Mouse (Mus musculus) lung, postnatal 4 days (tissue): Measurements from ENCODE around the gene Gtf2f1.

Experiments
- DNase-seq, 2 experiments: peaks; one replicate each; pipeline ENCODE4 v3.0.0; 2021

Gene Gtf2f1

DNA sequence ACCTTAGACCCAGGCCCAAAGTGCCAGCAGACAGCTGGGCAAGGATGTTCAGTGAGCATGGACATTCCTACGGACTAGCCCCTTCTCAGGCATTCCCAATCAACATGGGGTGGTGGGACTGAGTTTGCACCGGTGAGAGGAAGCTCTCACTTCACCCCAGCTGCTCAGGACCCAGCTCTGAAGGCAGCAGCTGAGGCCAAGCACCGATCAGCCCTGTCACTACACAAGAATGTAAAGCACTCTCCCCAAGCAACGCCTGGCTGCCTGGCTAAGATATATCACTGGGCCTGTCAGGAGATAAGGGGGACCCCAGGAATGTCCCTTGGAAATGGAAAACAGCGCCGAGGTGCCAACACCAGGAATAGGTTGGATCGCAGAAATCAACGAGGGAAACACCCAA lies 9.9 kb downstream of the Gtf2f1 start:
- DNase-seq = no peak

DNA sequence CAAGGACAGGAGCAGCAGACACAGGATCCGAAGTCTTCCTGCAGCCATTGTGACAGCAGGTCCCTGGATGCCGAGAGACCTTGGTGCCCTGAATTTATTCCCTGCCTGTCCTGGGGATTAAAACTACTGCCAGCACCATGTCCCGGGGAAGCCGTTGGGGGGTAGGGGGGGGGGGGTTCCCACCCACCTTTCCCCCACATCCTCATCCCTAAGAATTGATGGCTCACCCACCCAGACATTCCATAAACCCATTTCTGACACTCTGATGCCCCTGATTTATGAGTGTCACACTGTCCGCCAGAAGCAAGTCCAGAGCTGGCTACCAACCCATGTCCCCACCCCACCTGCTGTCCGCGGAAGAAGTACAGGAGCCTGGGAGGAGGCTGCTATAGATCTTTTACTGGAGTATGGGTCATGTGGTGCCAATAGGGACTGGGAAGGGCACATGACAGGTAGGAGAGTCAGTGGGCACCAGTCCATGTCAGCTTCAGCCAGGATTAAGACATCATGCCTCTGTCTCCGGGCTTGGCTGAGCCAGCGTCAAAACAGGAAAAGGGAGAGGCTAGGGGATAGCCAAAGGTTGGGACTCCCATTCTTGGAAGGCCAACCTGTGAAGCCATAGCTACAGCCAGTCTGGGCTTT lies 11.0 kb downstream of the Gtf2f1 start, which contains the start of gene Pspn:
TSS of gene Pspn (minus strand) at position 51 of the 642 bp plus-strand sequence.
- DNase-seq = no peak

DNA sequence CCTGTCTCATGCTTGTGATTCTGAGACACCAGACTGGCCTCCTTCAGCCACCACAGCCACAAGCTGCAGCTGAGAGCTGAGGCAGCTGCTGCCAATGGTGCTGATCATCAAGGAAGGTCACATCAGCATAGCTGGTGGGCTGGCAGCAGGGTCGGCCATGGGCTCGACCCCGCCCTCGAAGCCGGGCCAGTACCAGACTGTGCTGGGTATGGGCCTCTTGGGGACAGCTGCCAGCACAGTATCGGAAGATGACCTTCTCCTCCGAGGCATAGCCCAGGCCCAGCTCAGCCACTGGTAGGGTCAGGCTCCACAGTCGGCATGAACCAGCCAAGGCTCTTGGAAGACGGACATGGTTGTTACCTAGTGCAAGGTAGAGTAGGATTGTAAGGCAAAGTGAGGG lies 11.7 kb downstream of the Gtf2f1 start:
- no peak for DNase-seq

DNA sequence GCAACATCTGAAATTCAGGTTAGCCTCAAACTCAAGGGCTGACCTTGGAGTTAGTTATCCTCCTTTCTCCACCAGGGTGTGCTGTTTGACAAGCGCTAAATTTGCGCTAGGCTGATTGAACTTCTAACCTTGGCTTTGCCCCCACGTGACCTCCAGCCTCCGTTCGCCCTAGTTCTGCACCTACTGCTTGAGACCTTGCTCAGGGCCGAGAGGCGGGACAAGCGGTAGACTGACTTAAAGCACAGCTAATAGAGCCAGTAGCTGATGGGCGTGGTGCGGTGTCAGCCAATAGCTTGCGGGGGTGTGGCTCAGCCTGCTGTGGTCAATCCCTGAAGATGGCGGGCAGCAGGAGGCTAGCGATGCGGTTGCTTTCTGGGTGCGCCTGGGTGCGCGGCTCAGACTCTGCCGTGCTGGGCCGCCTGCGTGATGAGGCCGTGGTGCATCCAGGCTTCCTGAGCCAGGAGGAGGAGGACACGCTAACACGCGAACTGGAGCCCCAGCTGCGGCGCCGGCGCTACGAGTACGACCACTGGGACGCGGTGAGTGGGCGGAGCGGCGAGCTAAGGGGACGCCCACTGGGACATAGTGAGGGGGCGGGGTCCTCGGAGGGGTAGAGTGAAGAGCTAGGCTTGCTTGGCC lies 13.9 kb downstream of the Gtf2f1 start, which contains the start of gene Alkbh7:
TSS of gene Alkbh7 (plus strand) at position 311 of the 639 bp plus-strand sequence.
- DNase-seq = peak; percentile 96 to 98

DNA sequence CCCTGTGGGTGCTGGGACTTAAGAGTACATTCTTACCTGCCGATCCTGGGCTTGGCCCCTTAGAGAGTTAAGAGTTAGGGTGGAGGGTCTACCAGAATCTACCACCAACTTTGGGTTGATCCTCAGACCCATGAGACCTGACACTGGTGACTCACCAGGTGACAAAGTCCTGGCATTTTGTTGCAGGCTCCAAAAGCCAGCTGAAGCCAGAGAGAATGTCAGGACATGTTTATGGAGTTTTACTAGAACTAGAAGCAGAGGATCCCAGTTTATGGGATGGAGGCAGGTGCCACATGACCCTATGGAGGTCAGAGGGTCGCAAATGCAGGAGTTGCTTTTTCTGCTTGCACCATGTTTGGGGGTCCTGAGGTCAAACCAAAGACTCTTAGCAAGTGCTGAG lies 14.6 kb downstream of the Gtf2f1 start:
- DNase-seq = no peak

DNA sequence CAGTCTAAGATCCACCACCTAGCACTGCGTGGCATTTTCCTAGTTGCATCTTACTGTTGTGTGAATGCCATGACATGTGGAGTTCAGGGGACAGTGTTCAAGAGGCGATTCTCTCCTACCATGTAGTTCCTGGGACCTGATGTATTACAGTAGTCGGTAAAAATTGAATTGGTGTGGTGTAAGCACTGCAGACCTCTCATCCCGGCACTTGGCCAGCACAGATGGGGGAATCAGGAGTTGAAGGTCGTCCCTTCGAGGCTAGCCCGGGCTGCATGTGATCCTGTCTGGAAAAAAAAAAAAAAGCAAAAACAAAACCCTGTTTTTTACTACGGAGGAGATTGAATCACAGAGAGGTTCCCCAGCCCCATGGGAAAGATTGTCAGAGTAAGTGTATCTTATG lies 16.0 kb downstream of the Gtf2f1 start:
- DNase-seq = no peak

DNA sequence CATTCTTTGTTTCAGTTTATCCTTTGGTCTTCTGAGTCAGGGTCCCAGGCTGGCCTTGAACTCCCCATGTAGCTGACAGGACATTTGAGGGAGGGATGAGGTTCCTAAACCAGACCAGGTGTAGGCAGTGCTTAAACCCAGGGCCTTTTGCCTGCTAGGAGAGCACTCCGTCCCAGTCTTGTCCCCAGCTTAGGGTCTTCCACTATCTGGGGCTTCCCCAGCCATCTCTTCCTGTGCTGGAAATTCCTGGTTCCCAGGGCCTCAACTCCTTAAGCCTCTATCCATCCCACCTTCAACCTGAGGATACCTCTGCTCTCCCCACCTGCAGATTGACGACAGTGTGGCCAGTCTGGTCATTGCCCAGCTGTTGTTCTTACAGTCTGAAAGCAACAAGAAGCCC lies 20.1 kb downstream of the Gtf2f1 start:
- DNase-seq = peak in 1 of 2 experiments; percentile 7

DNA sequence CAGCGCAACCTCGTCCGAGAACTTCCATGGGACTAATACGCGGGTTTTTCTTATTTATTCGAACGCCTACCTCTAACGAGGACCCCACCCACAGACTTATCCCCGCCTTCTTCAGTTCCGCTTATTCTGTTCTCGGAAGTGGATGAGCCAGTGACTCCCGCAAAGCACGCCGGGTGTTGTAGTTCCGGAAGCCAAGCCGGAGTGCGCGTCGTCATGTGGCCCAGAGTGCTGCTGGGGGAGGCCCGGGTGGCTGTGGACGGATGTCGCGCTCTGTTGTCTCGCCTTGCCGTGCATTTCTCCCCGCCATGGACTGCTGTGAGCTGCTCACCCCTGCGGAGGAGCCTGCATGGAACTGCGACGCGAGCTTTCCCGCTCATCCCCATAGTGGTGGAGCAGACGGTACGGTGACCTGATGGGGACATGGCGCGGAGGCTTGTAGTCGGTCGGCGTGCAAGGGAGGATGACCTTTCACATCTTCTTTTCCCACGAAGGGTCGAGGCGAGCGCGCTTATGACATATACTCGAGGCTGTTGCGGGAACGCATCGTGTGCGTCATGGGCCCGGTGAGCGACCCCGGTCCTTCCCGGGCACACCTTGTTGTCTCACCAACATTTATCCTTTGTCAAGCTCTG lies 20.9 kb downstream of the Gtf2f1 start, which contains the start of gene Clpp:
TSS of gene Clpp (plus strand) at position 191 of the 632 bp plus-strand sequence.
- peak; percentile 96 for DNase-seq

DNA sequence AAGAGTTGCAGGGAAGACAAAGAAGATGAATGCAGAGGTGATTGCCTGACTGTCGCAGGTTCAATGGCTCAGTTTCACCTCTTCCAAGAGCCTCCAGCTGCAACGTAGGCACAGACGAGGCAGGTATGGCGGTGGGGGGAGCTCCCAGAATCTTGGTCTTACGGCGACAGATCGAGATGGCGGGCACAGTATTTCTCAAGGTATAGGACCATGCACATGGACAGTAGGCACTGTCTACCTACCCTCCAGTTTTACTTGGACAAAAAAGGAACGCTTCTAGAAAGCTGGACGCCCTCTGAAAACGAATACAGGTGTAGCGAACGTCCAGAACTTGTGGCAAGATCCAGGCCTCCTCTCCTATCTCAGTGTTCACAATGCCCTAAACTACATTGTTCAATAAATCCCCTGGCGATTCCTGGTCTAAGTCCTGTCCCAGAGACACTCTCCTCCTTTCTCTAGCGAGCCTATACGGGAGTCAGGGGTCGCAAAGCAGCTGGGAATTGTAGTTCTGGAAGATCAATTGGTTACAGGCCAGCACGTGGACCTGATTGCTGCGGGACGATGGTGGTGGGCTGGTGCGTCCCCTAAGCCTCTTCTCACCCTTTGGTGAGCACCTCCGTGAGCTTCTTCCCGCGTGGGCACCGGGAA lies 21.5 kb downstream of the Gtf2f1 start:
- DNase-seq = peak; percentile 19 to 82

DNA sequence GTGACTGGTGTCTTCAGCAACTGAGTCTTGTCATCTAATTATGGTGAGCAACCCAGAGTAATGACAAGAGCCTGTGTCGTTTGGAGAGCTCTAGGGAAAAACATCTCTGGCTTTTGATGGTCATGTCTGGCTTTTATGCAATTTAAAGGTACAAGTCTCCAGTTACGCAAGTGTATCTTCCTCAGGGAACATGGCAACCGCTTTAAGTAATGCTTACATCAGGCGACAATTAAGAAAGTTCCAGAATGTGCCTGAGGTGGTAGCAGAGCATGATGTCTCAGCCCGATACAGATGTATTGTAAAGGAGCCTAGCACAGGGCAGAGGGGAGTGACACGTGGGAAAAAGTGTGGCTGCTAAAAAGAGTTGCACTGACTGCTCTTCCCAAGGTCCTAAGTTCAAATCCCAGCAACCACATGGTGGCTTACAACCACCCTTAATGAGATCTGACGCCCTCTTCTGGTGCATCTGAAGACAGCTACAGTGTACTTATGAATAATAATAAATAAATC lies 22.1 kb downstream of the Gtf2f1 start:
- peak in 1 of 2 experiments; percentile 9 for DNase-seq

DNA sequence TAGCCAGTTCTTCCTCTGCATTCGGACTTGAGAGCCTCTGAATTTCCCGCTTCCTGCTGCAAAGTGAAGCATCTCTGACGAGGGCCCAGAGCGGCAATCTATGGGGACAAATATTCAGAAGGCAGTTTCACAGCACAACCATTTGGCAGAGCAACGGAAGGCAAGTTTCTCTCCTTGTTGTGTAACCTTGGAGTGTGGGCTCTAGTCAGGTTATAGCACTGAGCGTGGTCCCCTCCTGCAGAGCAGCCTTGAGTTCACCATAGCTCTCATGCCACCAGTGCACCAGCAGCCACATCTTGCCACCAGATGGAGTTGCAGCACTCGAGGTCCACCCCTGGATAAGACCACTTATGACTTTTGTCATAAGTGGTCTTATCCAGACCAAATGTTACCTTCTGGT lies 22.6 kb downstream of the Gtf2f1 start:
- DNase-seq = peak in 1 of 2 experiments; percentile 18

DNA sequence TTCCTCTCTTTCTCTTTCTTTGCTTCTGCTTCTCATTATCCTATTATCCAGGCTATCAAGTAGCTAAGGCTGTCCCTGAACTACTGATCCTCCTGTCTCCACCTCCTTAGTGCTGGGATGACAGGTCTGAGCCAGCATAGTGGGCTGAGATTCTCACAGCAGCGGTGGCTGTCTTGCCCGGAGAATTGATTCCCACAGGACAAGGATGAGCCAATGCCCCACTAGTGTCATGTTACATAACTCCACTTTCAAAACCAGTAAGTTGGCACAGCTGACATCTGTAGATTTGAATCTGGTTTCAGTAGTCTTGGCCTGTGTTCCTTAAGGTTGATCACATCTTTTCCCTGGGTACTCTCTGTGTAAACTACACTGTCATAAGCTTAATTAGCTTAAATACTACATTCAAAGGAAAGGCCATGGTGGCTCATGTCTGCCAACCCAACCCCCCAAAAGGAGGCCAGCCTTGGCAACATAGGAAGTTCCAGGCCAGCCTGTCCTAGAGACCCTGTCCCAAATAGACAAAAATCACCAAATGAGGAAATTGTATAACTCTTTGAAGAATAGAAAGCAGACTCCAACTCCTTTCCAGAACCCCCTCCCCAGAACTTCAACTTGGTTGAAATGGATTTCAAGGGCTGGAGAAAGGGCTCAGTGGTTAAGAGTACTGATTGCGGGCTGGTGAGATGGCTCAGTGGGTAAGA lies 24.8 kb downstream of the Gtf2f1 start:
- DNase-seq = peak in 1 of 2 experiments; percentile 5

DNA sequence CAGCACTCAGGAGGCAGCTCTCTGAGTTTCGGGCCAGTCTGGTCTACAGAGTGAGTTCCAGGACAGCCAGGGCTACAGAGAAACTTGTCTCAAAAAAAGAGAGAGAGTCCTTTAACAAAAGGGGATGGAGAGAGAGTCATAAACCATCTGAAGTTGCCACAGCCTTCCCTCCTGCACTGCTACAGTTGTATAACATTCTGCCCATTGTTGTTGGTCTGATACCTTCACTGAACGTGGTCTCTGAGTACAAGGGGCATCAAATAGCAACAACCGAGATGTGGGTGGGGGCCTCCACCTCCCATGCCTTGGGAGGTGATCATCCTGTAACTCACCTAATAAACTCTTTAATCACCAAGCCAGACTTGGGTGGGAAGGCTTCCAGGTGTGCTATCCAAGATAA lies 25.4 kb downstream of the Gtf2f1 start:
- peak in 1 of 2 experiments; percentile 4 for DNase-seq

DNA sequence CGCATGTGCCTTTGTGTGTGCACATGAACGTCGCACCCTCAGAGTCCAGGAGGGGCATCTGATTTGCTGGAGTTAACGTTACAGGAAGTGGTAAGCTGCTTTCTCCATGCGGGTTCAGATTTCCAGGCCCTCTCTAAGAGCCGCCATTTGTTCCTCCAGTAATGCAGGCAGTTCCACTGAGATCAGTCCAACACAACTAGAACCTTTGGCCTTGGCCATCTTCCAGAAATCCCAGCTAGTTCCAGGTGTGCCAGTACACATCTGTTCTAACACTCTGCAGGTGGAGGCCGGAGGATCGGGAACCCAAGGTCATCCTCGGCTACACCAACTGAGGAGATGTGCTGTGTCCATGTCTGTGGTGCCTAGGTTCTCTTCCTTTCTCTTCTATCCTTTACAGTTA lies 26.2 kb downstream of the Gtf2f1 start:
- peak in 1 of 2 experiments; percentile 17 for DNase-seq

DNA sequence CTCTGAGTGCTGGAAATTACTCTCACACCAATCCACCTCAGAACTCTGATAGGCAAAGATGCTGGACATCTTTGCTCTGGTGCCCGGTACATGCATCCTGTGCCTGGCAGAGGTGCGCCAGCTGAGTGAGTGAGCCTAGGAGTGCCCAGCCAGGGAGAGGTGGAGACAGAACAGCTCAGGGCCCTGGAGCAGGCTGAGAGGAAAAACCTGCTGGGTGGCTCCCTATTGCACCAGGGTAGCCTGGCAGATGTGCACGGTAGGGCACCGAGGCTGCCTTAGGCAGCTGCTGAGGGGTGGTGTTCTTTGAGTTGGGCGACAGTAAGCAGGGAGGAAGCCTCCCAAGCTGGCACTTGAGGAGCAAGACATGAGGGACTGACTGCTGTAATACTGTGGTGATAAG lies 29.1 kb downstream of the Gtf2f1 start, which contains the start of gene Acer1:
TSS of gene Acer1 (minus strand) at position 114 of the 400 bp plus-strand sequence.
- DNase-seq = no peak

DNA sequence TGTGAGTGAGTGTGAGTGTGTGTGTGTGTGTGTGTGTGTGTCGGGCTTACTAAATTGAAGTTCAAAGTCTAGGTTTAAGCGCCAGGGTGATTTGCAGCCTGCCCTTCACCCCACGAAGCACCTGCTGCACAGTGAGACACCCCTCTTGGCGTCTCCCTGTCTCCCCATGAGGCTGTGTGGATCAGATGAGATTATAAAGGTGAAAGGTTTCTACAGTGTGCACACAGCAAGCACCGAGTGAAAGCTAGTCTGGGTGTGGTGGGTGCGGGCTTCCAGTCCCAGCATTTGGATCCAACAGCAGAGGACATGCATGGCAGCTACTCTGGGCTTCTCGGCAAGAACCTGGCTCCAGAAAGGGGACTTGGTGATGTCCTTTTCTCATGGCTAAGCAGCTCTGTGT lies 30.0 kb downstream of the Gtf2f1 start:
- no peak for DNase-seq

DNA sequence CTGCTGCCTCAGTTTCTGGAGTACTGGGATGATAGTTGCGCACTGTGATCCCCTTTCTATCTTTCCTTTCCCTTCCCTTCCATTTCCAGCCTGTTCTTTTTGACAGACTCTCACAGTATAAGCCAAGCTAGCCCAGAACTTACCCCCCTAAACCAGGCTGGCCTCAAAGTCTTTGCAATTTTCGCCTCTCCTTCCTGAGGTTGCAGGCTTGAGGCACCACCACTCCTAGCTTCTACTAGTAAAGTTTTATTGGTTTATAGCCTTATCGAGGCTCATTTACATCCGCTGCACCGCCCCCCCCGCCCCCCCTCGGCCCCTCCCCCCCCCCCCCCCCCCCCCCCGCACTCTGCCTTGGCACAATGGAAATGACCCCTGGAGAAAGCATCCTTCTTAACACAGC lies 31.6 kb downstream of the Gtf2f1 start:
- DNase-seq = no peak

DNA sequence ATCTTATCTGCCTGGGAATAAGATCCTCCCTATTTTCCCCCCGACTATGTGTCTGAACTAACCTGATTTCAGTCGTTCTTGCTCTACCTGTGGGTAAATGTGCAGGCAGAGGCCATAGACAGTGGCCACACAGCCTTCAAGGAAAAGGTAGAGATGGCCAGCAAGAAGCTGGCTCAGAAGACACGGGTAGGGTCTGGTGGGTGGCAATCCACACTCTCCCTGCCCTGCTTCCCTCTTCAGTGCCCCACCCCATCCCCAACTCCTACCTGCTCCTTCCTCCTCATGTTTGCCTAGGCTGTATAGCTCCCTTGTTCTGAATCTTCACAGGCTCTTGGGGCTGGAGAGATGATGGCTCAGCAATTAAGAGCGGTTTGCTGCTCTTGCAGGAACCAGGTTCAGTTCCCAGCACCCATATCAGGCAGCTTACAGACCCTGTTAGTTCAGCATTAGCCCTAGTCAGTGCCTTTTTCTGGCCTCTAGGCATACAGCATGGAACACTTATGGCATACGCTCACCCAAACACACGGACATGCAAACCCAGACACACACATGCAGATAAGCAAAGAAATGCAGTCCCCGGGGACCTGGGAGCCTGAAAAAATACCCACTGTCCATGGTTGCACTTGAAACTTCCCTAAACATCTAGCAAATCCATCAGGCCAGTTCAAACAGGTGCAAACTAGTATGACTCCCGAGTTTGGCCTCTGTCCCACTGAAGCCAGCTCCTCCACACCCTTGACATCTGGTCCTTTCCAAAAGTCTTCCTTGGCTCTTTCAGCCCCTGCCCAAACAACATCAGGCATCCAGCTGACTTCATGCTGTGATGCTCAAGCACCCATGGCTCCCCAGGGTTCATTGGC lies 34.3 kb downstream of the Gtf2f1 start:
- peak in 1 of 2 experiments; percentile 3 for DNase-seq

DNA sequence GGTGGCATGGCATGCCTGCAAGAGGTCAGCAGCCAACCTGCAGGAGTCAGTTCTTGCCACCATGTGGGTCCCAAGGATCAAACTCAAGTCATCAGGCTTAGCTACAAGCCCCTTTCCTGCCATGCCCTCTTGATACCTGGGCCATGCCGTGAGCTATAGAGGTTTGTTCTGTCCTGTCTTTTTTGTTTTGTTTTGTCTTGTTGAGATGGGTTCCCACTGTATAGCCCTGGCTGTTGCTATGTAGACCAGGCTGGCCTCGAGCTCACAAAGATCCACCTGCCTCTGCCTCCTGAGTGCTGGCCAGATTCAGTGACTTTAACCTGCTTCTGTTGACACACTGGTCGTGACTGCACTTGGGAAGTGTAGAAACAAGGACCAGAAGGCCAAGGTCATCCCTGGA lies 35.7 kb downstream of the Gtf2f1 start:
- no peak for DNase-seq

DNA sequence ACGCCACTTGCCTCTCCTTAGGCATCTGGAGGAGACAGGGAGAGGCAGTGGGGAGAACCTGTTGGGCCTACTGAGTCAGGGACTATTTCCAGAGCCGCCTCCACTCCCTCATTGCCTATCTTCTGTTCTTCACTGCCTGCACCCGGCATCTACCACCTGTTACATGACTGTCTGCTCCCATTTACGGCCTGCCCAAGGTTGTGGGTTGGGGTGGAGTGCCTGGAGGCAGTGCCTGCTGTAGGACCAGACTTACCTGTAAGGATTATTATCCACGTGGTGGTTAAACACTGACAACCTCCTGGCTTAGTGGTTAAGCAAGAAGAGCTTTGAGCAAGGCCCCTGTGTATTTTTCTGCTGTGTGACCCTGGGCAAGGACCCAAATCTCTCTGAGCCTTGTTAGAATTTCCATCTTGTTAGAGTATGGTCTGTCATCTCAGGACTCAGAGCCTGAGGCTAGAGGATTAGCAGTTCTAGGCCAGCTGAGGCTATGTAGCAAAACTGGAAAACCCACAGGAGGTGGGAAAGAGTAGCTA lies 36.3 kb downstream of the Gtf2f1 start:
- DNase-seq = no peak
